Mouse (Mus musculus) kidney, adult 2 months (tissue): Measurements from ENCODE around the gene Vmn2r84. TPM values are rescaled to one million over a fixed set of nuclear protein-coding genes. Genes with fewer than 3 reads are reported as not detected.

Source experiments
- DNase-seq: peaks from one replicate; pipeline ENCODE4 v3.0.0; 2021
- H3K27ac ChIP-seq: fragments of 200-500 bp; 2 replicates; pipeline ENCODE4 v1.5.1; 2012; ENCODE audit warnings: low read depth, low read length, control low read depth, inconsistent platforms; ENCODE audit not compliant: insufficient read depth
- H3K27me3 ChIP-seq: fragments of 200-500 bp; replicated peaks from 2 replicates; pipeline ENCODE4 v1.6.1; 2012; ENCODE audit warnings: mild to moderate bottlenecking, moderate library complexity, low read length, inconsistent platforms; ENCODE audit not compliant: control insufficient read depth, insufficient read depth
- H3K36me3 ChIP-seq: fragments of 200-500 bp; 2 replicates; pipeline ENCODE4 v1.6.1; 2012; ENCODE audit warnings: mild to moderate bottlenecking, moderate library complexity, low read length, inconsistent platforms; ENCODE audit not compliant: control insufficient read depth, insufficient read depth
- H3K4me1 ChIP-seq: fragments of 200-500 bp; 2 replicates; pipeline ENCODE4 v1.6.1; 2011; ENCODE audit warnings: low read length; ENCODE audit not compliant: control insufficient read depth, insufficient read depth
- H3K4me3 ChIP-seq: fragments of 200-500 bp; 2 replicates; pipeline ENCODE4 v1.5.1; 2011; ENCODE audit warnings: mild to moderate bottlenecking, low read depth, low read length, control low read depth; ENCODE audit not compliant: insufficient read depth
- CTCF ChIP-seq: fragments of 200-500 bp; conservative IDR thresholded peaks from 2 replicates; pipeline ENCODE4 v1.5.1; 2011; ENCODE audit warnings: low read depth, mild to moderate bottlenecking, control low read depth, low read length, moderate library complexity, mixed read lengths; ENCODE audit not compliant: insufficient read depth, insufficient read length
- POLR2A ChIP-seq: fragments of 200-500 bp; IDR thresholded peaks from one replicate; pipeline ENCODE4 v1.6.1; 2011; ENCODE audit warnings: low read depth, low read length, control low read depth
- WGBS: fragments of 180-500 bp; shearing (Covaris S2); methylation state at CpG from one replicate; pipeline ENCODE4 v1.1.7; 2018; 5-methylcytosine and 5-hydroxymethylcytosine counted together
- polyA plus RNA-seq: library from polyadenylated mRNA; depleted of rRNA; stranded (reverse); fragments of >200 nt; gene quantifications from 2 replicates; pipeline ENCODE4 v1.2.3, GENCODE M21; 2012

Vmn2r84 gene
- polyA plus RNA-seq, 1 experiment, result not detected

- Histone ChIP-seq H3K27me3 (no peaks in the 10 kb centered on the region), H3K4me1 (no peaks in the 10 kb centered on the region), H3K36me3 (no peaks in the 10 kb centered on the region), H3K27ac (no peak overlapping the region), H3K4me3 (no peak overlapping the region)
- WGBS, result 86% methylated on average over 2 of the region's 2 CpGs
- no peak for TF ChIP-seq POLR2A
- TF ChIP-seq CTCF, result no peak
- no peak for DNase-seq
Observed at GRCm38 (mm10) chr10:130375145-130375544, 19.0 kb downstream of the Vmn2r84 start.

- Histone ChIP-seq H3K27me3 (no peaks in the 10 kb centered on the region), H3K4me1 (no peaks in the 10 kb centered on the region), H3K27ac (no peak overlapping the region), H3K36me3 (no peaks in the 10 kb centered on the region), H3K4me3 (no peak overlapping the region)
- no peak for DNase-seq
- TF ChIP-seq POLR2A, result no peak
- 84% methylated on average over 2 of the region's 2 CpGs for WGBS
Observed at GRCm38 (mm10) chr10:130372491-130373173, 21.5 kb downstream of the Vmn2r84 start.

DNA sequence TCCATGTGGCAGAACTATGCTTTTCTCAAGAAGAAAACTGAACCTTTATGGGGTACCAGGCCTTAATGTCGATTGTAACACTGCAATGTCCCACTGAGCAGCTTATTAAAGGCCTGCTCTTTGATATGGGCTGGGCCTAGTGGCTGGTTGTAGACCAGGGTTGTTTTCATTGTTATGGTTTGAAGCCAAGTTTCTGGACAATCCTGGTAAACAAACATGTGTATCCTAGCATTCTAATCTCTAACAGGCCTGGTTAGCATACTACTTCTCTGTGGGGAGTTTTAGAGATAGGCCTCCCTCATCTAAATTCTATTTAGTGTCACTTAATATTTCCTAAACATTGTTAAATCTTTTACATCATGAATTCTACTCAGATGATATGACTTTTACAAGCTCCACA lies 22.5 kb downstream of the Vmn2r84 start:
- Histone ChIP-seq H3K36me3 (no peaks in the 10 kb centered on the region), H3K4me1 (no peaks in the 10 kb centered on the region), H3K4me3 (no peak overlapping the region), H3K27me3 (no peaks in the 10 kb centered on the region), H3K27ac (no peak overlapping the region)
- DNase-seq, result no peak
- TF ChIP-seq POLR2A (no peak), CTCF (no peak)
- WGBS, result 52% methylated on average over 1 of the region's 1 CpGs

- TF ChIP-seq POLR2A (no peak), CTCF (no peak)
- WGBS, result 84% methylated on average over 2 of the region's 2 CpGs
Observed at GRCm38 (mm10) chr10:130370005-130370682, 24.0 kb downstream of the Vmn2r84 start.

GRCm38 (mm10) chr10:130368384-130368783 lies 25.7 kb downstream of the Vmn2r84 start:
- DNase-seq, result no peak
- H3K4me3 ChIP-seq, result no peak overlapping the region
- H3K27ac ChIP-seq, result no peak overlapping the region
- H3K4me1 ChIP-seq, result no peaks in the 10 kb centered on the region
- no peaks in the 10 kb centered on the region for H3K36me3 ChIP-seq
- H3K27me3 ChIP-seq, result no peaks in the 10 kb centered on the region
- TF ChIP-seq CTCF (no peak), POLR2A (no peak)

More at GRCm38 (mm10) chr10:130370005-130370682, 24.0 kb downstream of the Vmn2r84 start:
- H3K4me3 ChIP-seq, result no peak overlapping the region
- no peaks in the 10 kb centered on the region for H3K4me1 ChIP-seq
- H3K36me3 ChIP-seq, result no peaks in the 10 kb centered on the region
- no peak overlapping the region for H3K27ac ChIP-seq
- no peaks in the 10 kb centered on the region for H3K27me3 ChIP-seq
- no peak for DNase-seq

DNA sequence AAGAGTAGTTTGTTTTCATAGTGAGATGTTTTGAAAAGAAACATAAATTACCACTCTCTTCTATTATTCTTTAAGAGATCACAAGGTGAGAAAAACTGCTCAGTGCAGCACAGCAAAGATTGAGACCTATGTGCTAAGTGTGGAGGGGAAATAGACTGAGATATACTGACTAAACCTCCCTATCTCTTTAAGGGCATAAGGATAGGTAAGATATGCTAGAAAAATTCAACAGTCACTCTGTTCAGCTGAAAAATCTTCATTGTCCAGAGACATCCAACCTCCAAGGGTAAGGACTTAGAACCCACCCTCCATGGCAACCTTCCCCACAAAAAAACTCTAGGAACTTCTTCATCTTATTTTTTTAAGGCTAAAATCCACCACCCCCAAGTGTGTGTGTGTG lies 29.4 kb downstream of the Vmn2r84 start:
- TF ChIP-seq CTCF (no peak), POLR2A (no peak)
- Histone ChIP-seq H3K4me1 (no peaks in the 10 kb centered on the region), H3K27ac (no peak overlapping the region), H3K36me3 (no peaks in the 10 kb centered on the region), H3K27me3 (no peaks in the 10 kb centered on the region), H3K4me3 (no peak overlapping the region)
- no peak for DNase-seq

- Histone ChIP-seq H3K4me1 (no peaks in the 10 kb centered on the region), H3K27me3 (no peaks in the 10 kb centered on the region), H3K36me3 (no peaks in the 10 kb centered on the region), H3K4me3 (no peak overlapping the region), H3K27ac (no peak overlapping the region)
- TF ChIP-seq CTCF (0 out of 2 replicates have a peak, but pooled peaks have one; percentile 17), POLR2A (no peak)
- DNase-seq, result peak; percentile 9
- WGBS, result 50% methylated on average over 2 of the region's 2 CpGs
Observed at GRCm38 (mm10) chr10:130363438-130364164, 30.5 kb downstream of the Vmn2r84 start.
